Mouse (Mus musculus): ENCODE data around the gene Fam69b. TPM values are rescaled to one million over a fixed set of nuclear protein-coding genes. Genes with fewer than 3 reads are reported as not detected.
"Not testable (repeated sequence)": the region's sequence is repeated elsewhere in the genome, so short reads cannot be mapped to it uniquely, and the experiment has no call there.

Fam69b gene
- polyA plus RNA-seq, 1 experiment from 2014 or later, result 123 TPM

DNA sequence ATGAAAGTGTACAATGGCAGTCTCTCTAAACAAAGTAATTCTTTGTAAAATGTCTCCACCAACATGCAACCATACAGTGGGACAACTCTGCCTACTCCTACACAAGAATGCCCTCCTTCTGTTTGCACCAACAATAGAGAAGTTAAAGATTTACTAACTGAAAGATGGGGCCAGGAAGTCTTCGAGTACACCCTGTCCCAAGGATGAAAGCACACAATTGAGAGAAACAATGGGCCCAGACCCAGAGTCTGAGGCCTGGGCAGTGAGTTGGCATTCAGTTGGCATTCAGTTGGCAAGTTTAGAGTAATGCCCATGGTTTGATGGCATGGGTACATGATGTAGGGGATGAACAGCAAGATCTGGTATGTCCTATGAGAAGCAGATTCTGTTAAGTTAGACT is 26.4 kb downstream of the Fam69b start:
- Histone ChIP-seq H3K36me3 (ENCODE audit: control insufficient read depth, insufficient read depth, low read length) (no peaks in the 10 kb centered on the region), H3K27me3 (ENCODE audit: control insufficient read depth, insufficient read depth, low read length) (no peaks in the 10 kb centered on the region), H3K9me3 (ENCODE audit: control insufficient read depth, low read length) (no peaks in the 10 kb centered on the region), H3K4me3 (replicated peaks; ENCODE audit: low read depth, low read length) (no peak overlapping the region), H3K9ac (replicated peaks; ENCODE audit: low read length) (no peak overlapping the region), H3K4me1 (ENCODE audit: control insufficient read depth, insufficient read depth, low read length) (no peaks in the 10 kb centered on the region), H3K4me2 (ENCODE audit: low read length) (no peak overlapping the region), H3K27ac (replicated peaks; ENCODE audit: low read depth, low read length) (no peak overlapping the region)
- ATAC-seq (ENCODE audit: low FRiP score, low TSS enrichment) (no peak), DNase-seq (no peak)
- 65% methylated on average over 1 of the region's 1 CpGs for WGBS

DNA sequence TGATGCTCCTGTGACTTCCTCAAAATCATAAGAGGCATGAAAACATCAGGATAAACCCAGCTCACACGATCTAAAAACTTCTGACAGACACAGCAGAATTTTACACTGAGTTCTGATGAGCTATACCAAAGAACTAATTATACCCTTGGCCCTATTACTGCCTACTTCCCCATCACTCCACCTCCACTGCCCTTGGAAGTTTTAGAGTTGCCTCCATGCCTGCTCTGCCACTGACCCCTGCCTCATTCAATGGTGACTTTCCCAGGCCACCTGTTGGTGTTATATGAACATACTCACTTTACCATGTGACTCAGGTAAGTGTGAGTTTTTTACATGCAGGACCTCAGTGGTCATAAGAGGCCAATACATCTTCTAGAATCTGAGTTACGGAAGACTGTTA is 29.2 kb downstream of the Fam69b start:
- Histone ChIP-seq H3K4me3 (replicated peaks; ENCODE audit: low read depth, low read length) (no peak overlapping the region), H3K9me3 (ENCODE audit: control insufficient read depth, low read length) (no peaks in the 10 kb centered on the region), H3K9ac (replicated peaks; ENCODE audit: low read length) (no peak overlapping the region), H3K36me3 (ENCODE audit: control insufficient read depth, insufficient read depth, low read length) (no peaks in the 10 kb centered on the region), H3K4me1 (ENCODE audit: control insufficient read depth, insufficient read depth, low read length) (no peaks in the 10 kb centered on the region), H3K27ac (replicated peaks; ENCODE audit: low read depth, low read length) (no peak overlapping the region), H3K4me2 (ENCODE audit: low read length) (no peak overlapping the region), H3K27me3 (ENCODE audit: control insufficient read depth, insufficient read depth, low read length) (no peaks in the 10 kb centered on the region)
- 87% methylated on average over 2 of the region's 2 CpGs for WGBS
- no peak for DNase-seq
- no peak for ATAC-seq (ENCODE audit: low FRiP score, low TSS enrichment)

DNA sequence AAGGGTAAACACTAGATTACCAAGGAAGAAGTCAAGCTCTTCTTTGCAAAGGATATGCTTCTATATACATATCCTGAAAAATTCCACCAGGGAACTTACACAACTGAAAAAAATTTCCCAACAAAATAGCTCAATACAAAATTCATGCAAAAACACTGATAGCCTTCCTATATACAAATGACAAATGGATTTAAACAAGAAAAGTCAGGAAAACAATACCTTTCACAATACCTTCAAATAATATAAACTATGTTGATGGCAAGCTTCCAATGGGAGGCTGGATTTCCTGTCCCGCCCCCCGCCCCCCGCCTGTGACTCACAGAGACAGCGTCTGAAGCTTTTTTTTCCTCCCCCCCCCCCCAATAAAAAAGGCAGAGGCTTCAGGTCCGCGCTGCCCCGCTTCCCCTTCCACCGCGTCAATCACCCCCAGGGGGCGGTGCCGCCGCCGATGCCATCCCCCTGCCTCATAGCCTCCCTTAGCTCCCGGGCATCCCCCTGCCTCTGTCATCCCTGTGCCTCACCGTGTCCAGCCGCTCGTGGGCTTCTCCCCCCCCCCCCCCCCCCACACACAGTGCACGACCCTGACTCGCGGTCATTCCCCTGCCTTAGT is 33.0 kb downstream of the Fam69b start:
- H3K36me3 ChIP-seq (ENCODE audit: control insufficient read depth, insufficient read depth, low read length), result no peaks in the 10 kb centered on the region
- ATAC-seq (ENCODE audit: low FRiP score, low TSS enrichment) (no peak), DNase-seq (peak; percentile 58)
- peak overlapping the region; percentile 42; the same call in 1 of the 2 replicates for H3K9ac ChIP-seq (replicated peaks; ENCODE audit: low read length)
- H3K4me1 ChIP-seq (ENCODE audit: control insufficient read depth, insufficient read depth, low read length), result no peaks in the 10 kb centered on the region
- H3K9me3 ChIP-seq (ENCODE audit: control insufficient read depth, low read length), result no peaks in the 10 kb centered on the region
- no peak overlapping the region for H3K27ac ChIP-seq (replicated peaks; ENCODE audit: low read depth, low read length)
- WGBS, result 3% methylated on average over 19 of the region's 20 CpGs
- peak overlapping the region; percentile 30 for H3K4me3 ChIP-seq (replicated peaks; ENCODE audit: low read depth, low read length)
- no peaks in the 10 kb centered on the region for H3K27me3 ChIP-seq (ENCODE audit: control insufficient read depth, insufficient read depth, low read length)
- peak overlapping the region; percentile 61 for H3K4me2 ChIP-seq (ENCODE audit: low read length)

DNA sequence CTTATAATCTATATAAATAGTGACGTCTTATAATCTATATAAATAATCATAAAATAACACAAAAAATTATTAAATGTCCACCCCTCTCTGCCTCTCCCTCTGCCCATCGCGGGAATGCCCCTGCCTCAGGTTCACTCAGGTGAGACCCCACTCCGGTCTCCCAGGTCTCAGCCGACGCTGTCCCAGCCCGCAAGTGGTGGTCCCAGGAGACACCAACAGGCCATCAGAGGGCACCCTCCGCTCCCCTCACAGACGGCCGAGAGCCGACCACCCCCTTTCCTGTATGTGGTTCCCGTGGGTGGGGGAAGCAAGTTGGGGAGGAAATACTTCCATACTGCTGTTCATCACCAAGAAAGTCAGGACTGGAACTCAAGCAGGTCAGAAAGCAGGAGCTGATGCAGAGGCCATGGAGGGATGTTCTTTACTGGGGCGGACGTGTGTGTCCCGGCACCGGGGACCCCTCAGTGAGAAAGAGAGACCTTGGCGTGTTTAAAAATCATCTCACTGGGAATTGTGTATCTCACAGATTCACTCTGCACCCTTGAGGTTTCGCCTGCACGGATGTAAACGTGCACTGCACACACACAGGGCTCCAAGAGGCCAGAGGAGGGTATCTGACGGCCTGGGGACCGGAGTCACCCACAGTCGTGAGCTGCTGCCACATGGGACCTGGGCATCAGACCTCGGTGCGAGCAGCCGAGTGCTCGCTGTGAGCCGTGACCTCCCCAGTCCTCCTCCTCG is 33.7 kb downstream of the Fam69b start:
- H3K9ac ChIP-seq (replicated peaks; ENCODE audit: low read length), result peak overlapping the region; percentile 42; the same call in 1 of the 2 replicates
- H3K4me1 ChIP-seq (ENCODE audit: control insufficient read depth, insufficient read depth, low read length), result no peaks in the 10 kb centered on the region
- DNase-seq (peak; percentile 28), ATAC-seq (ENCODE audit: low FRiP score, low TSS enrichment) (no peak)
- H3K36me3 ChIP-seq (ENCODE audit: control insufficient read depth, insufficient read depth, low read length), result no peaks in the 10 kb centered on the region
- WGBS, result 45% methylated on average over 29 of the region's 29 CpGs
- H3K4me2 ChIP-seq (ENCODE audit: low read length), result peak overlapping the region; percentile 61
- no peaks in the 10 kb centered on the region for H3K27me3 ChIP-seq (ENCODE audit: control insufficient read depth, insufficient read depth, low read length)
- H3K4me3 ChIP-seq (replicated peaks; ENCODE audit: low read depth, low read length), result peak overlapping the region; percentile 30
- no peaks in the 10 kb centered on the region for H3K9me3 ChIP-seq (ENCODE audit: control insufficient read depth, low read length)
- H3K27ac ChIP-seq (replicated peaks; ENCODE audit: low read depth, low read length), result no peak overlapping the region

DNA sequence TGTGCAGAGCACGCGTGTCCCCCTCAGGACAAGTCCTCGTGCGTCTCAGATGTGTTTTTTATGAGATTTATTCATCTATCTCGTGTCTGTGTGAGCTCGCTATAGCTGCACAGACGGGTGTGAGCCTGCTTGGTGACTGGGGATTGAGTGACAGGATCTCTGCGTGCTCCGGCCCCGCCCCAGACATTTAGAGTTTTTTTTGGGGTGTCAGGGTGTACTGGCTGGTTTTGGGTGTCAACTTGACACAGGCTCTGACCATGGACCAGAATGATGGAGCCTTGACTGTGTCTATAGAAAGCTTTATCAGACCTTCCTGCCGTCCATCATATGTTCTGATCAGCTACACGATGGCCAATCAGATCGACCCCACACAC is 34.2 kb downstream of the Fam69b start:
- Histone ChIP-seq H3K4me3 (replicated peaks; ENCODE audit: low read depth, low read length) (no peak overlapping the region), H3K36me3 (ENCODE audit: control insufficient read depth, insufficient read depth, low read length) (no peaks in the 10 kb centered on the region), H3K27me3 (ENCODE audit: control insufficient read depth, insufficient read depth, low read length) (no peaks in the 10 kb centered on the region), H3K4me2 (ENCODE audit: low read length) (no peak overlapping the region), H3K4me1 (ENCODE audit: control insufficient read depth, insufficient read depth, low read length) (no peaks in the 10 kb centered on the region), H3K9me3 (ENCODE audit: control insufficient read depth, low read length) (no peaks in the 10 kb centered on the region), H3K27ac (replicated peaks; ENCODE audit: low read depth, low read length) (no peak overlapping the region), H3K9ac (replicated peaks; ENCODE audit: low read length) (no peak overlapping the region)
- 77% methylated on average over 13 of the region's 13 CpGs for WGBS
- DNase-seq (no peak), ATAC-seq (ENCODE audit: low FRiP score, low TSS enrichment) (no peak)

DNA sequence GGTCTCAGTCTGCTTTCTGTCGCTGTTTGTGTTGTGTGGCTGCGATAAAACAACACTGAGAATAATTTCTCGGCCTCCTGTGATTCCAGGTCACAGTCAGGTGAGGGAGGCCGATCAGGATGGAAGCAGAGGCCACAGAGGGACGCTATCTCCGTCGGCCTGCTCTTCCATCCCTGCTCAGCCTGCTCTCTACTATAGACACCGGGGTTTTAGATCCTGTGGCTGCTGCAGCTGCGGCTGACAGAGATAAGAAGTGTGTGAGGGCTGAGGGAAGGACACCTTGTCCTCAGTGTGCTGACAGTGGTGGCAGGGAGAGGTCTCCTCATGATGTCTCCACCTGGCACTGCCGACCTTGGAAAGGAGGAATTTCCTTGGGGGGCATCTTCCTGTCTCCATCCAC is 34.9 kb downstream of the Fam69b start:
- Histone ChIP-seq H3K9ac (replicated peaks; ENCODE audit: low read length) (no peak overlapping the region), H3K4me3 (replicated peaks; ENCODE audit: low read depth, low read length) (no peak overlapping the region), H3K27me3 (ENCODE audit: control insufficient read depth, insufficient read depth, low read length) (no peaks in the 10 kb centered on the region), H3K27ac (replicated peaks; ENCODE audit: low read depth, low read length) (no peak overlapping the region), H3K4me1 (ENCODE audit: control insufficient read depth, insufficient read depth, low read length) (no peaks in the 10 kb centered on the region), H3K4me2 (ENCODE audit: low read length) (no peak overlapping the region), H3K36me3 (ENCODE audit: control insufficient read depth, insufficient read depth, low read length) (no peaks in the 10 kb centered on the region), H3K9me3 (ENCODE audit: control insufficient read depth, low read length) (no peaks in the 10 kb centered on the region)
- WGBS, result 82% methylated on average over 10 of the region's 10 CpGs
- ATAC-seq (ENCODE audit: low FRiP score, low TSS enrichment), result no peak
- no peak for DNase-seq

DNA sequence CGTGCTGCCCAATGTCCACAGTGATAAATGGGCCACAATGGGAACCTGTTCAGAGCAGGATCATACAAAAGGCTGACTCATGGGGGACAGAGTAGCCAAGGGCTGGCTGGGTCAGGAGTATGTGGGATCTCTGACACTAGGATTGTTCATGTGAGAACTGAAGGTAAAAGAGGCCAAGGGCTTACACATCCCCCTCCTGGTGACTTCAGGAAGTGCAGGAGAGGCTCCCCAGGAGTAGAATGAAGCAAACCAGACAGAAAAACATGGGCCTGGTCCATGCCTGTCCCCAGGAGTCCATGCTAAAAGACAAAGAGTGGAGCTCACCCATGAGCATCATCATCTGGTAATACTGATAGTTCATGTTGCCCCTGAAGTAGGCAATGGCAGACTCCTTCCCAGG is 35.3 kb downstream of the Fam69b start:
- 83% methylated on average over 1 of the region's 1 CpGs for WGBS
- H3K4me3 ChIP-seq (replicated peaks; ENCODE audit: low read depth, low read length); H3K9ac ChIP-seq (replicated peaks; ENCODE audit: low read length); H3K27ac ChIP-seq (replicated peaks; ENCODE audit: low read depth, low read length); H3K27me3 ChIP-seq (ENCODE audit: control insufficient read depth, insufficient read depth, low read length); H3K36me3 ChIP-seq (ENCODE audit: control insufficient read depth, insufficient read depth, low read length); H3K4me1 ChIP-seq (ENCODE audit: control insufficient read depth, insufficient read depth, low read length); H3K4me2 ChIP-seq (ENCODE audit: low read length); ATAC-seq (ENCODE audit: low FRiP score, low TSS enrichment); H3K9me3 ChIP-seq (ENCODE audit: control insufficient read depth, low read length): not testable (repeated sequence)
- peak; percentile 65 for DNase-seq

DNA sequence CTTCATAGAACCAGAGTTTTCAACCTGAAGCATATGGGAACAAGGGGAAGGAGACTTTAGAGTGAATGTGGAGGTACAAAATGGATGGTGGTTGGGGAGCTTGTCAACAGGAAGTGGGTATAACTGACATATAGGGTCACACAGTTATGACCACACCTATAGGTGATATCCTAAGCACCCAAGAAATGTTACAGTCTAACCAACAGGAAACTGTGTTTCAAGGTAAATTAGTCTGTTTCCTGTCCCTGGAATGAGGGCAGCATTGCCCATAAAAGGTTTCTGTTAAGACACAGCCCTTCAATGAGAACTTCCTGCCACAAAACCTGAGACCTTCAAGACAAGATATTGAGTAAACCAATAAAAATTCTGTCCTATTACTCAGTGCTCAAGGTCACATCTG is 40.5 kb downstream of the Fam69b start:
- Histone ChIP-seq H3K9ac (replicated peaks; ENCODE audit: low read length) (no peak overlapping the region), H3K9me3 (ENCODE audit: control insufficient read depth, low read length) (no peaks in the 10 kb centered on the region), H3K4me1 (ENCODE audit: control insufficient read depth, insufficient read depth, low read length) (no peaks in the 10 kb centered on the region), H3K36me3 (ENCODE audit: control insufficient read depth, insufficient read depth, low read length) (no peaks in the 10 kb centered on the region), H3K4me2 (ENCODE audit: low read length) (no peak overlapping the region), H3K27me3 (ENCODE audit: control insufficient read depth, insufficient read depth, low read length) (no peaks in the 10 kb centered on the region), H3K27ac (replicated peaks; ENCODE audit: low read depth, low read length) (no peak overlapping the region), H3K4me3 (replicated peaks; ENCODE audit: low read depth, low read length) (no peak overlapping the region)
- no peak for ATAC-seq (ENCODE audit: low FRiP score, low TSS enrichment)
- DNase-seq, result no peak

DNA sequence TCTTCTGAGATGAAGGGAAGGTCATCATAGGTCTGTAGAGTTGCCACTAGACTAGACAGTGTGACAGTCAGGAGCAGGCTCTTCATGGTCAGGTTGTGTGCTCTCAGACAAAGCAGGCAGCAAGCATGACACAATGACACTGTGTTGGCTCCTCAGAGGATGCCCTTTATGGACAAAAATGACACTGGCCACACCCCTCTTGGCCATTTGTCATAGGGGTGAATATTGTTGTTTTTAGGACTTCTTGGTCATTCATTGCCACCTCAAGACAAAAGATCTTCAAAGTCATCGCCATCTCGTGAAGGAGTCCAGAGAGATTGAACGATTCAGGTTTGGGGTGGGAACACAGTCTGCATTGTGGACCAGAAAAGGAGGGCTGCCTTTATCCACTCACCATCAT is 42.9 kb downstream of the Fam69b start, which contains the start of gene Lcn4:
TSS of gene Lcn4 (minus strand) at position 101 of the 400 bp plus-strand sequence.
- Histone ChIP-seq H3K4me2 (ENCODE audit: low read length) (no peak within 1 kb of the TSS), H3K36me3 (ENCODE audit: control insufficient read depth, insufficient read depth, low read length) (no peaks in the 10 kb centered on the region), H3K4me3 (replicated peaks; ENCODE audit: low read depth, low read length) (no peak within 1 kb of the TSS), H3K4me1 (ENCODE audit: control insufficient read depth, insufficient read depth, low read length) (no peaks in the 10 kb centered on the region), H3K27ac (replicated peaks; ENCODE audit: low read depth, low read length) (no peak within 1 kb of the TSS), H3K27me3 (ENCODE audit: control insufficient read depth, insufficient read depth, low read length) (no peaks in the 10 kb centered on the region), H3K9me3 (ENCODE audit: control insufficient read depth, low read length) (no peaks in the 10 kb centered on the region), H3K9ac (replicated peaks; ENCODE audit: low read length) (no peak within 1 kb of the TSS)
- WGBS, result 93% methylated on average over 3 of the region's 3 CpGs
- no peak for ATAC-seq (ENCODE audit: low FRiP score, low TSS enrichment)
- DNase-seq, result no peak
